7 mouse cellular contexts compared by ENCODE assay signal in genomic region chr5:100674711-100675376, GRCm38 (mm10). TPM values are rescaled to one million over a fixed set of nuclear protein-coding genes. Genes with fewer than 3 reads are reported as not detected.
DNase-seq lines count a peak whose midpoint lies in the region; ATAC-seq and TF ChIP-seq lines count a peak whose summit lies in the region.

TSS of gene Coq2 (minus strand) at chr5:100675140.

- H3K4me2 ChIP-seq in intestine, postnatal 0 days (replicated peaks; ENCODE audit: low read depth), result peak within 1 kb of the TSS; percentile 80
- H3K4me2 ChIP-seq in midbrain, embryonic 13.5 days (replicated peaks), result peak within 1 kb of the TSS; percentile 72

- H3K9me3 ChIP-seq in intestine, postnatal 0 days (ENCODE audit: control insufficient read depth), result no peaks in the 10 kb centered on the region
- H3K9me3 ChIP-seq in limb, embryonic 10.5 days (replicated peaks), result no peaks in the 10 kb centered on the region
- H3K9me3 ChIP-seq in midbrain, embryonic 13.5 days, result no peaks in the 10 kb centered on the region

- no peaks in the 10 kb centered on the region for H3K36me3 ChIP-seq in intestine, postnatal 0 days (ENCODE audit: control insufficient read depth, insufficient read depth)
- peaks cover 12% of the 10 kb centered on the region for H3K36me3 ChIP-seq in limb, embryonic 10.5 days
- H3K36me3 ChIP-seq in midbrain, embryonic 13.5 days, result 0 out of 2 replicates have a peak, but pooled peaks cover 3% of the 10 kb centered on the region

- WGBS in intestine, postnatal 0 days, result 9% methylated on average over 17 of the region's 17 CpGs
- WGBS in limb, embryonic 10.5 days, result 12% methylated on average over 17 of the region's 17 CpGs
- 11% methylated on average over 17 of the region's 17 CpGs for WGBS in midbrain, embryonic 13.5 days

- H3K4me3 ChIP-seq in intestine, postnatal 0 days (ENCODE audit: low read depth, low read length), result peak within 1 kb of the TSS; percentile 84
- peak within 1 kb of the TSS; percentile 83 for H3K4me3 ChIP-seq in limb, embryonic 10.5 days
- H3K4me3 ChIP-seq in midbrain, embryonic 13.5 days (replicated peaks), result peak within 1 kb of the TSS; percentile 80

- peak; percentile 87 for DNase-seq in adrenal gland, postnatal 10 days
- DNase-seq in embryo, embryonic 9.5 days (ENCODE audit: extremely low spot score), result peak; percentile 80
- no peak for DNase-seq in gonadal fat pad, adult 2 months (ENCODE audit: low read depth)
- DNase-seq in limb, embryonic 10.5 days (ENCODE audit: low spot score), result peak; percentile 86
- DNase-seq in spleen, adult 12 weeks (ENCODE audit: low spot score), result peak; percentile 63

- peak; percentile 18; the same call in 1 of the 2 replicates for ATAC-seq in intestine, postnatal 0 days
- ATAC-seq in midbrain, embryonic 13.5 days, result peak; percentile 28

- no peaks in the 10 kb centered on the region for H3K27me3 ChIP-seq in intestine, postnatal 0 days (replicated peaks; ENCODE audit: control insufficient read depth, insufficient read depth, low read length)
- no peaks in the 10 kb centered on the region for H3K27me3 ChIP-seq in limb, embryonic 10.5 days (ENCODE audit: low read depth, poor library complexity, severe bottlenecking)
- no peaks in the 10 kb centered on the region for H3K27me3 ChIP-seq in midbrain, embryonic 13.5 days

- peak; percentile 96 for TF ChIP-seq CTCF in intestine, postnatal 0 days (IDR thresholded peaks at IDR 0.05; ENCODE audit: low read depth)

- H3K4me1 ChIP-seq in intestine, postnatal 0 days (replicated peaks; ENCODE audit: control insufficient read depth, insufficient read depth, low read length), result peaks cover 3% of the 10 kb centered on the region; the same call in 1 of the 2 replicates
- H3K4me1 ChIP-seq in limb, embryonic 10.5 days, result peaks cover 19% of the 10 kb centered on the region
- H3K4me1 ChIP-seq in midbrain, embryonic 13.5 days (replicated peaks), result peaks cover 23% of the 10 kb centered on the region

- H3K9ac ChIP-seq in intestine, postnatal 0 days (ENCODE audit: low read depth, low read length), result peak within 1 kb of the TSS; percentile 75
- H3K9ac ChIP-seq in midbrain, embryonic 13.5 days (replicated peaks), result peak within 1 kb of the TSS; percentile 93

- peak within 1 kb of the TSS; percentile 74 for H3K27ac ChIP-seq in intestine, postnatal 0 days (ENCODE audit: low read depth, low read length)
- H3K27ac ChIP-seq in limb, embryonic 10.5 days, result peak within 1 kb of the TSS; percentile 93
- peak within 1 kb of the TSS; percentile 64 for H3K27ac ChIP-seq in midbrain, embryonic 13.5 days

RNA-seq across cellular contexts. Expression of gene Coq2, which starts in this region (rescaled TPM):
- 10 to 100 TPM; 55.3 to 66.0 TPM for total RNA-seq in adrenal gland, postnatal 10 days (2021)
- 95.5 and 104 TPM in 2 replicates for polyA plus RNA-seq in gonadal fat pad, adult 2 months (2012; rRNA removed)
- 30.8 and 32.4 TPM in 2 replicates for polyA plus RNA-seq in intestine, postnatal 0 days (2015; fragmentation: Nextera tagmentation; extraction: Ambion mirVana)
- polyA plus RNA-seq in limb, embryonic 10.5 days (2016; fragmentation: Nextera tagmentation; extraction: Ambion mirVana), result 60.5 and 69.0 TPM in 2 replicates
- 37.8 and 47.9 TPM in 2 replicates for polyA plus RNA-seq in midbrain, embryonic 13.5 days (2015; fragmentation: Nextera tagmentation; extraction: Ambion mirVana)
